Mouse (Mus musculus): ENCODE measurements at regions not wholly inside any gene's neighbourhood (a gene's known extent, or its start where the extent isn't known, plus 50 kb on each side); places are given as distances from the start of the nearest gene placed in this dataset.

- in situ Hi-C loops (cut with MboI; ENCODE audit: low sequenced_read_pairs): no loop called here
Observed at GRCm38 (mm10) chr15:52783940-52784339, 1100.8 kb upstream of the Gm7489 start.

GRCm38 (mm10) chr15:52785196-52785595 lies 1099.5 kb upstream of the Gm7489 start:
- in situ Hi-C loops (cut with MboI; ENCODE audit: low sequenced_read_pairs): no loop called here

GRCm38 (mm10) chr15:52785976-52786375 lies 1098.7 kb upstream of the Gm7489 start:
- in situ Hi-C loops (cut with MboI; ENCODE audit: low sequenced_read_pairs): no loop called here

DNA sequence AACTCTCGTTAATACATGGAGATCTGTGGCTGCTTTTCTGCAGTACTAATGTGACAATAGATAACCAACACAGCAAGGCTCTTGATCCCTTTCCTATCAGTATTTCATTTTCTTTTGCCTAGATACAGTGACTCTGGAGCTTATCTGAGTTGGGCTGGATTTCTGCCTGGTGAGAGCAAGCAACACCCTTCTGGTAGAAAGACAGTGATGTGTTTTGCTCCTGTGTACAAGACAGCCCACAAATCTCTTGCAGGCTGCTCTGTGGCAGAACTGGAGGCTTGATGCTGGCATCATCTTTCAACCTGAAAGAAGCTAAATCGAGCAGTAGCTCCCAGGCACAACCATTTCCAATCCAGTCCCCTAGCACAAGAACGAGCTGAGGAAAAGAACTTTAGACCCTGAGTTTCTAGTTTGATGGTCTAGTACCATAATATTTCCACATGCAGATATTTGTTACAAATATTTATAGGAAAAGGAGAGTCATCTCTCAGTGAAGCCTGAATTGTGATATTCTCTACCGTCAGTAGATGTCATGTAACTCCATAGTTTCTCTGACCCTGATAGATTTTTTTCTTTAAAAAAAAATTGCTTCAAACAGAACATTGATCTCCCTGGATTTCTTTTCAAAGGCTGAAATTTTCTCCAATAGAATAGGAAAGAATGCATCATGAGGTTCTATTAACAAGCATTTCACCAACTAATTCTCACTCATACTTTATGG lies 1079.1 kb upstream of the Gm7489 start:
- in situ Hi-C loops (cut with MboI; ENCODE audit: low sequenced_read_pairs): no loop called here

- in situ Hi-C loops (cut with MboI; ENCODE audit: low sequenced_read_pairs): no loop called here
Observed at GRCm38 (mm10) chr15:52808622-52809021, 1076.1 kb upstream of the Gm7489 start.

- in situ Hi-C loops (cut with MboI; ENCODE audit: low sequenced_read_pairs): no loop called here
Observed at GRCm38 (mm10) chr15:52820796-52821195, 1063.9 kb upstream of the Gm7489 start.

DNA sequence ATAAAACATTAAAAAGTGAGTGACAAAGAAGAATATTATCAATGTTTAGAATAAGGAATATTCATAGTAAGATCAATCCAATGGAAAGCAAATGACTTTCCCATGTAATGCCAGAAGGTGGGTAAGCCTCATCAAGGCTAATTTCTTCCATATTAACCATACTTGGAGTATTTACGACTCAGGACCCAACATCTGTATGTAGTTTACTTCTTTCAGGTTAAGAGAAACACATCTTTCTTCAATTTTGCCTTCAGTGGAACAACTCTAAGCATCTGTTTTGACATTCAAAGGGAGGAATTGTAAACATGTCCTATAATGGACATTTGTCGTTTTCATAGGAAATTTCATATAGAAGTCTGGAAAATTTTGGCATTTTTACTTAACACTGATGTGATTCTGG lies 1047.8 kb upstream of the Gm7489 start:
- in situ Hi-C loops (cut with MboI; ENCODE audit: low sequenced_read_pairs): no loop called here

- in situ Hi-C loops (cut with MboI; ENCODE audit: low sequenced_read_pairs): no loop called here
Observed at GRCm38 (mm10) chr15:52848132-52848531, 1036.6 kb upstream of the Gm7489 start.

GRCm38 (mm10) chr15:52858682-52859081 lies 1026.0 kb upstream of the Gm7489 start:
- in situ Hi-C loops (cut with MboI; ENCODE audit: low sequenced_read_pairs): loop anchor here (25.0 kb wide), 1 partner anchor 346 kb away; no protein-coding TSS in a partner anchor

GRCm38 (mm10) chr15:52863494-52863893 lies 1021.2 kb upstream of the Gm7489 start:
- in situ Hi-C loops (cut with MboI; ENCODE audit: low sequenced_read_pairs): loop anchor here (25.0 kb wide), 1 partner anchor 351 kb away; no protein-coding TSS in a partner anchor

DNA sequence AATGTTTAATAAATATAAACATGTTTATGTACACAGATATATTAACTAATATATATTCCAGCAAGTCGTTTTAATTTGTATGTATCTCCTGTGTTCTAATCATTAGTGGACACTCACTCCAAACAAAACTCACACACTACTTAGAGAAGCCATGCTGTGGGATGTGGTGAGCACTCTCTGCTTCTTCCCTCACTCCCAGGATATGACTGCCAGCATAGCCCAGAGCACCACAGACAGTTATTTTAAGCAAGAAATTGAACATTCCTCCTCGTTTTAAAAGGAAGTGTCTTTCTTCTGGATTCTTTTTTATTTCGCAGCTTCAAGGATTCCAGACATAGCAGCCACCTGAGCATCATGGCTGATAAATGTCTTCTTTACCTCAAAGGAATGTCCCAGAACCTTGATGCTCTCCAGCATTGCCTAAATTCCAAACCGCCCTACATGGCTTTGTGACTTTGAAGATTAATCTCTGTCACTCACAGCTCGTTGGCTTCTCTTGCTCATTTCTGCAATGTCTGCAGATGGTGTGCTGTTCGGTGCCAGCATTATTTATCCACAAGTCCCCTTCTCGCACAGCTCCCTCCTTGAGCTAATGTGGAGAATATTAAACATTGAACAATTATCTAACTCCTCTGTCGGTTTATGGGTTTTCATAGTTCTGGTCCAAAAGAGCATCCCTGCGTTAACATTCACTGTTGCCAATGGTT lies 992.3 kb upstream of the Gm7489 start:
- in situ Hi-C loops (cut with MboI; ENCODE audit: low sequenced_read_pairs): no loop called here

DNA sequence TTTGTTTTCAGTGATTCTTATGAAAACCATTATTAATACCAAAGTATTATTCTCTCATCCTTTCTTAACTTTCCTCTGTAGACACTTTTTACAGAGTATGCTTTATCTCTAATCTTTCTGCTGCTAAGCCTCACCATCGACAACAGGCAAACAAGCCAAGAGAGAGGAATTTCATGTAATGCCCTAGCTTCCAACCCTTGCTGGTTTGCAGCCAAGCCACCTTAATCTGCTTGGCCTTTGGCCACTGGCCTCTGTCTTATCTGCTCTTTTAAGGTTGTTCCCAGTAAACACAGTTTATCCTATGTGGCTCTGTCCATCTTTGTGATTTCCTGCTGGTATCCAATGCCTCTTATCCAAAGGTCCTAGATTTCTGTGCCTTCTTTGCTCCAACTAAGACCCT lies 986.6 kb upstream of the Gm7489 start:
- in situ Hi-C loops (cut with MboI; ENCODE audit: low sequenced_read_pairs): no loop called here

- in situ Hi-C loops (cut with MboI; ENCODE audit: low sequenced_read_pairs): no loop called here
Observed at GRCm38 (mm10) chr15:52899403-52899802, 985.3 kb upstream of the Gm7489 start.

GRCm38 (mm10) chr15:52899822-52900221 lies 984.9 kb upstream of the Gm7489 start:
- in situ Hi-C loops (cut with MboI; ENCODE audit: low sequenced_read_pairs): no loop called here

DNA sequence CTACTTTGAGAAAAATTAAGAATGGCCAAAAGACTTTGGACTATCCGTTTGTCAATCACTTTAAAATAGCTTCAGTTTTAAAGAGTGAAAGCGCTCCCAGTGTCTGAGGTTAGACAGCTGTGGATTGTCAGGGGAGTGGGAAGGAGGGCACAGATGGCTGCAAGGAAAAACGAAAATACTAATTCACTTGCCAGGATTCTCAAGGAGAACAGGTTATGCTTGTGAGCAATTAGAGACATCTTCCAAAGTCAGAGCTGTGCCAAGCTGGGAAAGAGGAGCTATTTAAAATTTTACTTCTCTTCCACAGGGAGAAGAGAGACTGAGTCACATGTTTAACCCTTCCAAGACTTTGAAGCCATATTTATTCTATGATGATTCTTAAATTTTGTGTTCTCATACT lies 979.5 kb upstream of the Gm7489 start:
- in situ Hi-C loops (cut with MboI; ENCODE audit: low sequenced_read_pairs): no loop called here

DNA sequence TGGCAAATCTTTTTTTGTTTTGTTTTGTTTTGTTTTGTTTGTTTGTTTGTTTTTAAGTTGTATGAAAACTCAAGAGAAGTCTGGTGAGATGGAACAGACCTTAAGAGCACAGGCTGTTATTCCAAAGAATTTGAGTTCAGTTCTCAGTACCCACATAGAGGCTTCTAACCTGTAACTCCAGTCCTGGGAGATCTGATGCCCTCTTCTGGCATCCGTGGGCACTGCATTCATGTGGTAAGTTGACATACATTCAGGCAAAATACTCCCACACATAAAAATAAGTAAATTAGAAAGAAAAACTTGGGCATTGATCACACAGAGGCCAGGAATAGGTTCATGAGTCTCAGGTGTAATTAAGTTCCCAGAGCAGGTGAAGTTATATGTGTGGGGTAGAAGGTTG lies 977.5 kb upstream of the Gm7489 start:
- in situ Hi-C loops (cut with MboI; ENCODE audit: low sequenced_read_pairs): no loop called here

DNA sequence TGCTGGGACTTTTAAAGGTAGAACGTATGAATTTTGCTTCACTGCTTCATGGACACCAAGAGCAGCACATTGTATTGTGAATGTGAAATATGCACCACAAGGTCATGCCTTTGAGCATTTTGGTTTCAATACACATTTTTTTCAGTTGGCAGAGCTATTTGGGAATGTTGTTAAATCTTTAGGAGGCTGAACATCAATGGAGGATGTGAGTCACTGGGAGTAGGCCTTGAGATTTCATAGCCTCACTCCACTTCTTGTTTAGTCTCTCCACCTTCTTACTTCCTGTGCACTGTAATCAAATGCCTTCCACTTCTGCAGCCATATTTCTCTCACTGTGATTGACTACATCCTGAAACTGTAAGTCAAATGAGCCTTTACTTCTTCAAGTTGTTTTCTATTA lies 962.4 kb upstream of the Gm7489 start:
- in situ Hi-C loops (cut with MboI; ENCODE audit: low sequenced_read_pairs): no loop called here

DNA sequence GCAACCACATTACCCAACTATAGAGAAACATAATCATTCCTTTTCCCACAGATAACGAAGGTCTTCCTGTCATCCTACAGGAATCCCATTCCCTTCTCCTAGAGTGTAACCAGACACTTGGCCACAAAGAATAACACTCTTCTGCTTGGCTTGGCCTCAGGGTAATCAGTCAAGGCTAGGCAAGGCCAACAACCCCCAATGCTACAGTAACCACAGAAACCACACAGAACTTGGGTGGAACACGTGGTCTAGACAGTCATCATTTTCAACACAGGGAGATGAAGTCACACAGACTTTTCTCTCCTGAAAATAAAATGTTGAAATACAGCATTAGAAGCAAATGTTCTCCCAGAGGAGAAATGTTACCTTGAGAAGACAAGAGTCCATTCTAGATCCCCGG lies 956.3 kb upstream of the Gm7489 start:
- in situ Hi-C loops (cut with MboI; ENCODE audit: low sequenced_read_pairs): no loop called here

DNA sequence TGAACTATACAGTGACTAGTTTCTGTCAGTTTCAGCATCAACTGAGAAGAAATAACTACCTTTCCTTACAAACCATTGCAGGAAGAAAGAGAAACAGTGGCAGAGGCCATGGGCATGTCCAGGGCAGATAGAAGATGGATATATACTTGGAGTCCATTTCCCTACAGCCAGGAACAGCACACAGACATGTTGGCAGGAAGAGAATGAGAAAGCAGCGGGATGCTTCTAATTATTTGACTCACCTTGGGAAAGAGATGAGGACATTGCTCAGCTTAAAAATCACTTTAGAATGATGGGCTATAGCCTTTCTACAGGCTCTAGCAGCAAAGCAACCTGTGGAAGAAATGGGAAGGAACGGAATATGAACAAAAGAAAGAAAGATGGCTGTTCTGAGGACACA lies 947.6 kb upstream of the Gm7489 start:
- in situ Hi-C loops (cut with MboI; ENCODE audit: low sequenced_read_pairs): no loop called here

- in situ Hi-C loops (cut with MboI; ENCODE audit: low sequenced_read_pairs): no loop called here
Observed at GRCm38 (mm10) chr15:52944592-52944991, 940.1 kb upstream of the Gm7489 start.

DNA sequence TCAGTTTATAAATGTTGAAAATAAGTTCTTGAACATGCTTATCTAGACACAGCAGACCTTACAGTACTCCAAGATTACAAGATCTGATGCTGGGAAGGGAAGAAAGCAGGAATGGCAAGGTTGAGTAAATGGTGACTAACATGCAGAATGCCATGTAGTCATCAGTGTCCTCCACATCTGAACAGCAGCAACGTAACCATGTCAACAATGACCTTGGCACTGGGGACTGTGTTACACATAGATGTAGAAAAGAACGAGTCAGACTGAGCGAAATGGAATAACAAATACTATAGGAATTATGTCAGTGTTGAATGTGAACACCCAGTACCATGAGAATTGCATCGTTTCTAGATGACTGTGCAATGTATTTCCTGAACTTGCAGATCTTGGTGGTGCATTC lies 936.5 kb upstream of the Gm7489 start:
- in situ Hi-C loops (cut with MboI; ENCODE audit: low sequenced_read_pairs): no loop called here

DNA sequence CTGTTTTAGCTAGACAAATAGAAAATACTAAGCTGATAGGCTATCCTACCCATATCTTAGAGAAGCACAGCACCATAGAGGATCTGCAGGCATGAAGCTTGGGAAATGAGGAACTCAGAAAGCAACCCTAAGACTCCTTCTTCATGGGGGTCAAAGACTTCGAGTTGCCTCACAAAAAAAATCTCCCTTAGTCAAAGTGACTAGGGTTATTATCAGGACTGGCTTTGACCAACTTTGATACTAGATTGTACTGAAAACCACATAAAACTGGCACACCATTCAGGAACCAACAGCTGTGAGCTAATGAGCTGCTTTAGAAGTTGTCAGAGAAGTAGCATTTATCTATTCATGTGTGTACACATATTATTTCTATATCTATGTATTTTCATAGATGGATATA lies 931.2 kb upstream of the Gm7489 start:
- in situ Hi-C loops (cut with MboI; ENCODE audit: low sequenced_read_pairs): no loop called here
